Mouse (Mus musculus): ENCODE results near the gene Pet100.
A peak's percentile ranks its signal among the peaks of the same experiment; 100 is the strongest.

Gene Pet100

DNA sequence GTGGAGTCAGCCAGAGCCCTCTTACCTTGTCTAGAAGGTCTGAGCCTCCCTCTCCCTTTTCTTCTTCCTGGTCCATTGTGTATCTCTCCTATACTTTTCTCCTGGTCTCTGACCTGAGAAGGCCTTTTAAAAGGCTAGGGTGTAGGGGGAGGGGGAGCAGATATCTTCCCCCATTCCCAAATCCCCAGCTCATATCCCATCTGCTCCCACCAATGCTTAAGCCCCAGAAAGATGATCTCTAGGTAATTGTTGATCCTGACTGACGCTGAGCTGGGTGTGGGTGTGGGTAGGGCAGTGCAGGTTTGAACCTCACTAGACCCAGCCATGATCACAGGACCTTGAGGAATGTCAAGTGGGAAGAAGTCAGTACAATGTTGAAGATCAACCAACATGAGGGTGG, 4.1 kb downstream of the Pet100 start, which contains the start of gene Pcp2:
Pcp2 (minus strand) TSS at position 101 of the 400 bp plus-strand sequence.
- DNase-seq (ENCODE audit: low spot score in 2 of 2), result no peak

DNA sequence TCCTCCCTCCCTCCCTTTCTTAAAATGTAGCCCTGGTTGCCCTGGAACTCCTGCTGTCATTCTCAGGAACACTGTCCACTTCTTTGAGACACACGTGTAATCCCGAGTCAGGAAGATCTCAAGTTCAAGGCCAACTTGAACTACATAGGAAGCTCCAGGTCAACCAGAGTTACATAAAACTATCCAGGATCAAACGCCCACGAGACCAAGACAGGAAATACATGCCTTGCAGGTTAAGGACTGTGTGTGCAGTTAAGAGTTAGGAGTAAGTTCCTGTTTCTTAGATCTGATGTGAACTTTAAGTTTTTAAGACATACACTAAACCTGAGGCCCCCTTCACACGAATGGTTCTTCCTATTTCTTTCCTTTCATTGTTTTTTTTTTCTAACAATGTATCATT, 5.6 kb downstream of the Pet100 start:
- no peak for DNase-seq (ENCODE audit: low spot score in 2 of 2)

DNA sequence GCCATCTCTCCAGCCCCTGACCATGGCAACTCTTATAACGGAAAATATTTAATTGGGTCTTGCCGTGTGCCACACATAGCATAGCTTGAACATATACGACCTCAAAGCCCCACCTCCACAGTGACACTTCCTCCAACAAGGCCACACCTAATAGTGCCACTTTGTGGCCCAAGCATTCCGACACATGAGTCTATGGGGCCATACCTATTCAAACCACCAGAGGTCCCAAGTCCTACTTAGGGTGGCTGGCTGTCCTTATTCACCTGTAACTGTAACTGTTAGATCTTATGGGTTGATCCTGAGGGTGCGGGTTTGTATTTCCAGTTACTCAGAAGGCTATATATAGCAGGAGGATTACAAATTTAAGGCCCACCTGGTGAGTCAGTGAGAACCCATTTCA, 6.7 kb downstream of the Pet100 start:
- DNase-seq (ENCODE audit: low spot score in 2 of 2), result no peak

DNA sequence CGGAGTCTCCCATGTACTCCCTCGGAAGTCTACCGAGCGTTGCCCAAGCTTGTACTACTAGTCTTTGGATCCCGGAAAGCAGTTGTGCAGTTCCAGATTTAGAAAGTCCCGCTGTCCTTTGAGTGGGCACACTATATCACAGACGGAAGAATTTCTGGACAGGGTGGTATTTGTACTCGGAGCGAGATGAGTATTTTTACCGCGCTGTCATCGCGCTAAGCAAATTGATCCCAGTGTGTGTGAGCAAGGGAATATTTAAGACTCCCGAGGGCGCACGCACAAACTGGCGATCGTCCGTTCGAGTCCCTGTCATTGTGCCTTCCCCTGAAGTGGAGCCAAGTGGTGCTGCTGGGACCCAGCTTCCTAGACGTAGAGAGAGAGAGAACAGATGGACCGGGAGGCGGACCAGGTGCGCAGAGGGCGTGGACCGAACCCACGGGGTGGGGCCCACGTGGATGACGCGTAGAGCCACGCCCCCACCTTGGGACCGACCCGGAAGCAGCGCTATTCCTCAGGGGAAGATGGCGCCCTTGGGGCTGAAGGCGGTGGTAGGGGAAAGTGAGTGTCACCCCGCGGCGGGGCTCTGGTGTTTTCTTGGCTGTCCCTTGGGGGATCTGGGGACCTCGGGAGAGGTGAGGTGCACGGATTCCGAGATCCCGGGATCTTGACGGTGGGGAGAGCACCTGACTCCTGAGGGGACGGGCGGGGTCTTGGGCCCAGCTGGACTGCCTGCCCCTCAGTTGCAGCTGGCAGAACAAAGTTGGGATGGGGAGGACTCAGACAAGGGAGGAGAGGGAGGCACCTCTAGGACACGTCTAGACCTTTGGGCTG, 9.5 kb downstream of the Pet100 start, which contains the start of gene Stxbp2:
Stxbp2 (plus strand) TSS at position 309 of the 831 bp plus-strand sequence.
- peak; percentile 61 to 63 for DNase-seq (ENCODE audit: low spot score in 2 of 2)

DNA sequence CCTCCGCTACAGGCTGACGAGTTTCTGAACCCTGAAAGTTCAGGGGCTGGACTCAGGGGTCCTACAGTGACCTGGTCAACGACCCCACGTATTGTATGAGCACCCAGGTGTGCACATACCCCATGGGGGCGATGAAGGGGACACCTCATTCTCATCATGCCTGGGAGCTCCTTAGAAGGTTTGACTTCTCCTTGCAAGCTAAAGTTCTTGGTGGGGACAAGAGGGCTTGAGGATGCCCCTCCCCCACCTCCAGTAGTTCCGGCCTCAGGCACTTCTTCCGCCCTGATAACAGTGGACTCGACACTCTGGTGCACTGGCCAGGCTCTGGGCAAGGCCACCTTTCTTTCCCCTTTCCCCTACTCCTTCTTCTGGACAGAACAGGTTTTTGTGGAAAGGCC, 10.1 kb downstream of the Pet100 start:
- no peak for DNase-seq (ENCODE audit: low spot score in 2 of 2)

DNA sequence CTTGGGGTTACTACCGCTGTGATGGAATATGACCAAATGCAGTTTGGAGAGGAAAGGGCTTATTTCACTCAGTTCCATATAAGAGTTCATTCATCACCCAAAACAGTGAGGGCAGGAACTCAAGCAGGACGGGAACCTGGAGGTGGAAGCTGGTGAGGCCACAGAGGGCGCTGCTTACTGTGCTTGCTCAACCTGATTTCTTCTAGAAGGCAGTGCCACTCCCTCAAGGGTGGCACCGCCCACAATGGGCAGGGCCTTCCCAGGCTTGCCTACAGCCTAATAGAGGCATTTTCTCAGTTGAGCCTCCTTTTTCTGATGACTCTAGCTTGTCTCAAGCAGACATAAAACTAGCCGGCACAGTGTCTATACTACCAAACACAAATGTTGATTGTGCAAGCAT, 24.5 kb downstream of the Pet100 start:
- no peak for DNase-seq (ENCODE audit: low spot score in 2 of 2)

DNA sequence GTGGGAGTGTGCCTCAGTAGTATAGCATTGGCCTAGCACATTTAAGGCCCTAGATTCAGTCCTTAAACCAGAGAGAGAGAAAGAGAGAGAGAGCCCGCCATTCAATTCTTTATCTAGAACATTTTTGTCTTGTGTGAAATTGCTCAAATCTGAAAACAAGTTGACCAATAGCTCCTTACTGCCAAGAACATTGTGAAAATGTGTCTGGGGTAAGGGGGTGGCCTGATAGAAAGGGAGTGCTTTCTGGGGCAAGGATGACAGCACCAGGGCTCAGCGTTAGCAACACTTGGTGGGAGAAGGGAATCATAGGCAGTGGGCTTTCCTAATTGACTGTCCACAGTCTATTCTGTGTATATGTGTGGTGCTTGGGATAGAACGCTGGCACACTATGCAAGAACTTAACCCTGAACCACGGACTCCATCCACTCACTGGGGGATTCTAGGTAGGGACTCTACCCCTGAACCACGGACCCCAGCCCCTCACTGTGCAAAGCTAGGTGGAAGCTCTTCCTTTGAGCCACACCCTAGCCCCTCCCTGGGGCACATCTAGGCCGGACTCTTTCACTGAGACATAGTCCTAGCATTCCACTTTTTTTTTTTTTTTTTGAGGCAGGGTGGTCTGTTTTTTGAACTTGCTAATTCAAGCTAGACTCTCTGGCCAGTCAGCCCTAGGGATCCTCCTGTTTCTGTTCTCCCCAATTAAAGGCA, 25.6 kb downstream of the Pet100 start:
- DNase-seq (ENCODE audit: low spot score in 2 of 2), result no peak

DNA sequence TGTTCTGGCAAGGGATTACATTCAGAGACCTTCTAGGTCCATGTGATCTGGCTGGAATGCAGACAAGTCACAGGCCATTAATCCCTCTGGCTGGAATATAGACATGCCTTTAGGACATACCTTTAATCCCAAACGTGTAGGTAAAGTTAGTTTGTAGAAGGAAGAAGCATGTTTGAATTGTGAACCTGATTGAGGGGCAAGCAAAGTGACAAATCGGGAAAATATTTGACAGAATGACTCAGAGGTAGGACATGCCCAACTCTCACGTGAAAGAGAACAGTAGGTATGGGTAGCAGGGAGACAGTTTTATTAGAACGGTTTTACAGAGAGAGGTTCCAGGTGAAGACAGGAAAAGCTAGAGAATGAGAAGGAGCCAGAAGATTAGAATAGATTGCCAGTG, 26.2 kb downstream of the Pet100 start:
- DNase-seq (ENCODE audit: low spot score in 2 of 2), result no peak

DNA sequence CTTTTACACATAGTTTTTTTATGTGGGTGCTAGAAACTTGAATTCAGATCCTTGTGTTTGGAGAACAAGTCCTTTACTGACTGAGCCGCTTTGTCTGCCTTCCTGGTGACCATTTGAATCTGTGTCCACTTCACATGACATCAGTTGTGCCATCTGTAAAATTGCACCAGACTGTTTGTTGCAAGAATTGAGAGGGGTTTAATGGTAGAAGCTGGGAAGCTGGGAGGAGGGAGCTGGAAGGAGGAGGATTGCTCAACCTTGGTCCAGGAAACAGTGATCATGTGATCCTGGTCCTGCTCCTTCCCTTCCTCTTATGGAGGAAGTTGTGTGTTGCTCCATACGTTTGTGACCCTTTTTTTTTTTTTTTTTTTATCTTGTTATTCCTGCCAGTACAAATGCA, 26.9 kb downstream of the Pet100 start:
- no peak for DNase-seq (ENCODE audit: low spot score in 2 of 2)

DNA sequence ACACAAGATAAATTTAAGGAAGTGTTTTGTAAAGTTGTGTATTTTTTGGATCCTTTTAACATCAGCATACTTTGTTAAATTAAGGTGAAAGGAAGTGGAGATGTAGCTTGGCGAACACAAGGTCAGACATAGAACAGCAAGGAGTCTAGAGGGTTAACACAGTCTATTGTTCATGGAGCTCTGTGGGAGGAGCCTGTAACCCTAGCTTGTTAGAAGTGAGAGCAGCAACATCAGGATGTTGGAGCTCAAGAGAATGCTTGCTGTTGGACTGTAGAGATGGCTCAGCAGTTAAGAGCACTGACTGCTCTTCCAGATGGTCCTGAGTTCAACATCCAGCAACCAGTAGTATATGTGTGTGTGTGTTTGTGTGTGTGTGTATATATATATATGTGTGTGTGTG, 27.6 kb downstream of the Pet100 start:
- no peak for DNase-seq (ENCODE audit: low spot score in 2 of 2)

DNA sequence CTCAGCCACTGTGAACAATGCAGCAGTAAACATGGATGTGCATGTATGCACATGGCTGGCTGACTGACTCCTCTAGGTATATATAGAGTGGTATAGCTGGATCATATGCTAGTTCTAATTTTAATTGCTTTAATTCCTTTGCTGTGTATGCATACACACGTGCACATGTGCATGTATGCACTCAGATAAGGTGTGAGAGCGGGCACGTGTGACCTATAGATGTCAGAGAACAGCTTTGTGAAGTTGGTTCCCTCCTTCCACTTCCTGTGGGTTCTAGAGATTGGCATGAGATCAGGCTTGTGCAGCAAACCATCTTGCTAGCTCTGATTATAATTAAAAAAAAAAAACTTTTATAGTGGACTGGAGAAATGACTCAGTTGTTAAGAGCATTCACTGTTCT, 31.5 kb downstream of the Pet100 start:
- no peak for DNase-seq (ENCODE audit: low spot score in 2 of 2)

DNA sequence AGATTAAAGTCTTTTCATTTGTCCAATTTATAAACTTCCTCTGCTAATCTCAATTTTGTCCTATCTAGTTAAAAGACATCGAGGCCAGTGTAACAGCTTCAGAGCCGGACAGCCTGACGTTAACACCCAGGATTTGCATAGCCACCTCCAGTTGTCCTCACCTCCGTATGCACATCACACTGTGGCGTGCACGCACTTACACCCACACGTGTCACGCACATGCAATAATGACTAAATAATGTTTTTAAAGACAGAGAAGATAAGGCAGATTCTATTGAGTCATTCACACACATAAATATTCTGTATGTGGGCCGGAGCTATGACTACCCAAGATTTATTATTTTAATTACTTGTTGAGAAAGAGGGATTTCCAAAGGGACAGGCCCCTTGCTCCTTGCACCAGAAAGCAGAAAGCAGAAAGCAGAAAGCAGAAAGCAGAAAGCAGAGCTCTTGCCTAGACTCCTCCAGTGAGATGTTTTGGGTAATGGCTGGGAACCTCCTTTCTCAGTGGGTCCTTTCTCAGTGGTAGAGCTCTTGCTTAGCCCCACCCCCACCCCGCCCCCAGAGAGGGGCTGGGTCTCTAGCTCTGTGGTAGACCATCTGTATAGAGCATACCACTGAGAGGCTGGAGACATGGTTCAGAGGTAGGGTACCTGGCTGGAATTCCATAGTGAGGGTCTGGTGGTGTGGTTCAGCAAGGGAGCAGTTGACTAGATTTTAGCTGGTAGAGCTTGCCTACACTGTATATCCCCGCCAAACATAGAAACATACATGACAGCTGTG, 33.6 kb downstream of the Pet100 start:
- no peak for DNase-seq (ENCODE audit: low spot score in 2 of 2)

DNA sequence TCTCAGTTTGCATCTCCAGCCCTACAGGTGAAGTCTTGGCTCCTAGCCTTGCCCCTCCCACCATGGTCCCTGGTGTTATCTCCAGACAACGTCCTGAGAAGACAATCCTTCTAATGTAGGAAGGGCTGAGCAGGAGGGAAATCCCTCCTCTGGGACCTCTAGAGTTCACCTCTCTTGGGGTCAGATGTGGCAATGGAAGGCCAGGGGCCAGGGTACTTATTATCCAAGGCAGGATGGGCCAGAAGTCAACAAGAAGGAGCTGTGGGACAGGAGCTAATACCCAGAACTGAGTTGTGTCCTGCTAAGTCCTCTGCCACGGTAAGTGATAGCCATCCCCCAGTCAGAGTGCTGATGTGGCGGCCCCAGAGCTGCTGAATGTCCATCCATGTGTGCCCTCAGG, 34.2 kb downstream of the Pet100 start, which contains the start of gene Retn:
Retn (plus strand) TSS at position 245 of the 400 bp plus-strand sequence.
- DNase-seq (ENCODE audit: low spot score in 2 of 2), result no peak

DNA sequence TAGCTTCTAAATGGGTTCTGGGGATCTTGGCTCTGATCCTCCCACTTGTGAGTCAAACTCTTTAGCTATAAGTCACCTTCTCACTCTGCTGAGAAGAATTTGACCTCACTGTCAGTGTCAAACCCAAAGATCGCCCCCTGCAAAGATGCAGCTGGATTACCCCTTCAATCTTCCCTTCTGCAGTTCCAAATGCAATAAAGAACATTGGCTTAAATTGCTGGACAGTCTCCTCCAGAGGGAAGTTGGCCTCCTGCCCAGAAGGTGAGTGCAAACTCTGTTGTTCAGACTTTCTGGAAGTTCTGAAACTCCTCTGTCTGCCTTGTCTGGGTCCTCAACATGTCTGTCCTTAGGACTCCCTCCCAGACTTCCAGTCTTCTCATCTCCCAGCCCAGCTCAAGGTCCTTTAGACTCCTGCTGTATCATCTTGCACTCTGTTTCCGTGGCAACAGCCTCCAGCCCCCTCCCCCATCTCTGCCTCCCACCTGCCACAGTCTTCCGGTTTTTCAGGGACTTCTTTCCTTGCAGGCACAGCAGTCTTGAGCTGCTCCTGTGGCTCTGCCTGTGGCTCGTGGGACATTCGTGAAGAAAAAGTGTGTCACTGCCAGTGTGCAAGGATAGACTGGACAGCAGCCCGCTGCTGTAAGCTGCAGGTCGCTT, 35.5 kb downstream of the Pet100 start:
- peak; percentile 26 to 41 for DNase-seq (ENCODE audit: low spot score in 2 of 2)

DNA sequence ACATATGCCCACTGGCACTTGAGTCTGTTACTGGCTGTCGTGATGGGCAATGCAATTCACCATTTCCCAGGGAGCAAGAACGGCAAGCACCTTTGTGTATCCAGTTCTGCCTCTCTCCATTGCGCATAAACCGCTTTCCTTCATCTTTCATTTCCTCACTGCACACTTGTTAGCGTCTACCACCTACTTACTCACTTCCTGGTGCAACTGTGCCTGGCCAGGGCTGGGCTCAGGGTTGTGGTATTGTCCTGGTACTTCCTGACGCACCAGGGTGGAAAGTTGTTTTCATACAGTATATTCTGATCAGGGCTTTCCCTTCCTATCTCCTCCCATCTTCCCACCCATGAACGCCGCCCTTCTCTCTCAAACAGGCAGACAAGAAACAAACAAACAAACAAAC, 39.5 kb downstream of the Pet100 start:
- no peak for DNase-seq (ENCODE audit: low spot score in 2 of 2)

DNA sequence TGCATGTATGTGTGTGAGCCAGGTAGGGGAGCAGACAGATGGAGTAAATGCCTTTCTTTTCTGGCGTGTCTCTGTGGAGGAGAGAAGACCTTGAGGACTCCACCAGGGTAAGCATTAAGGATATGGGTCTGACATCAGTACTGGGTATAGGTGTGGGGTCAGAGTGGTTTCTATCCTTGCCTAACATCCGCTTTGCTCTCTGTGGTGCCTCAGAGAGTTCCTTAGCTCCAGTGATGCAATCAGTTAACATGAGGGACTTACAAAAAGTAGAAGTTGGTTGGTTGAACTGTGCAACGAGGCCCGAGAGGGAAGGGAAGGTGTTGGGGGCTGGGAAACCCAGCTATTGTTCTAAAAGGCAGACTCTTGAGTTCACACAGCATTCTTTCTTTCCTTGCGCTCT, 43.1 kb downstream of the Pet100 start:
- no peak for DNase-seq (ENCODE audit: low spot score in 2 of 2)

DNA sequence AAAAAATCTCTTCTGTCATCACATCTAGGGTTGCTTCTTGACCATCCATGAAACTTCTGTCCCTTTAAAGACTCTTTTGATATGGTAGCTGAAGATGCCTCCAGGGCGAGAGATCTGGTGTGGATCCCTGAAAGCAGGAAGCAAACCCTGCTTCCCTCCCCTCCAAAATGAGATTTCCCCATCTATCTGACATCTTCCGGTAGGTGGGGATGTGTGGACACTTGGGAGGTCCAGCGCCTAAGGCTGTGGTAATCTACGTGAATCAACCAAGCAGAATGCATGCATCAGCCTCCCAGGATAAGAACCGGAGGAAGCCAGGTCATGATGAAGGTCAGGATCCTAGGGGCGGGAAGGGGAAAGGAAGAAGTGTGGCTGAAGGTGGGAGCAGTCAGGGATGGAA, 44.2 kb downstream of the Pet100 start, which contains the start of gene Mcemp1:
Mcemp1 (plus strand) TSS at position 248 of the 400 bp plus-strand sequence.
- no peak for DNase-seq (ENCODE audit: low spot score in 2 of 2)

DNA sequence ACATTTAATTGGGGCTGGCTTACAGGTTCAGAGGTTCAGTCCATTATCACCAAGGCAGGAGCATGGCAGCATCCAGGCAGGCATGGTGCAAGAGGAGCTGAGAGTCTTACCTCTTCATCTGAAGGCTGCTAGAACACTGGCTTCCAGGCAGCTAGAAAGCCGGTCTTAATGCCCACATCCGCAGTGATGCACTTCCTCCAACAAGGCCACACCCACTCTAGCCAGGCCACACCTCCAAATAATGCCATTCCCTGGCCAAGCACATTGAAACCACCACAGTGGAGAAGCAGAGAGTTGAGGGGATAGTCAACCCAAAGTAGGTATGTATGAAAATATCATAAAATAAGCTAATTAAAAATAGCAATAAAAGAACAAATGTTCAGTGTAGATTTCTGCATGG, 49.0 kb downstream of the Pet100 start:
- no peak for DNase-seq (ENCODE audit: low spot score in 2 of 2)

DNA sequence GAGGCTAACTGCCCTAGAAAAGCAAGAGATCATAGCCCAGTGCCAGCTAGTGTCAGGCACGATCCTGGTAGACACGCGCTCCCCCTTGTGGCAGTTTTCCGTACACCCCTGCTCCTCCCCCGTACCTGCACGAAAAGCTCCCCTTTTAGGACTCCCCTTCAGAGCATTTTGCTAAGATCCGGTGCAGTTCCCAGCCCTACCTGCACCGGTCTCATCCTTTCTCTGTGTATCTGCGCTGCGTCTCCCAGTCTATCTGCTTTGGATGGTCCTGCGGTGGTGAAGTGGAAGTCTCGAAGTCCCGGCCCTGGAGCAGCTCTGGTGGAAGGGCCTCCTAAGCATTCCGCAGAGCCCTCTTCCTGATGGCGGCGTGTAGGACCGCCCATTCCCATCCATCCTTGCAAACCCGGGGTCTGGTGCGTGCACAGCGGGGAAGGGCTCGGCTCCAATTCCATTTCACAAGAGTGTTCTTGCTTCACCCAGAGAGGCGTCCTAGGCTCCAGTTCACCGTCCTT, 50.7 kb downstream of the Pet100 start, which contains the start of gene Fcor:
Fcor (minus strand) TSS at position 383 of the 512 bp plus-strand sequence.
- peak; percentile 74 to 83 for DNase-seq (ENCODE audit: low spot score in 2 of 2)

DNA sequence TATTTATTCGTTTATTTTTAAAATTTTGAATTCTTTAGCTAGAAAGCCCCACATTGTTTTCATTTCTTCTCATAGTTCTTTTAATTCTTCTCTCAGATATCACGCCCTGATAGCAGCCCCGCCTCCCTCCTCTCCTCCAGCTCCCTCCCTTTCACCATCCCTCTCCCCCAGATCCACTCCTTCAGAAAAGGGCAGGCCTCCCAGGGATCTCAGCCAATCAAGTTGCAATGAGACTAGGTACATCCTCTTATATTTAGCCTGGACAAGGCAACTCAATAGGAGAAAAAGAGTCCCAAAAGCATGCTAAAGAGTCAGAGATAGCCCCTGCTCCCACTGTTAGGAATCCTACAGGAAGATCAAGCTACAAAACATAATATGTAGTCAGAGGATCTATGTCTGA, 53.3 kb downstream of the Pet100 start:
- DNase-seq (ENCODE audit: low spot score in 2 of 2), result no peak

Data from right cerebral cortex, postnatal 36 days (tissue).